Mouse (Mus musculus) liver, embryonic 14.5 days (tissue): ENCODE measurements at regions not wholly inside any gene's neighbourhood (a gene's known extent, or its start where the extent isn't known, plus 50 kb on each side); places are given as distances from the start of the nearest gene placed in this dataset.

Experiments
- CTCF ChIP-seq: IDR thresholded peaks from 2 replicates; pipeline ENCODE4 v1.5.1; 2016; ENCODE audit warnings: antibody characterized with exemption, low read depth, control low read depth
- EP300 ChIP-seq: IDR thresholded peaks from 2 replicates; pipeline ENCODE4 v1.6.1; 2016; ENCODE audit warnings: antibody characterized with exemption, low read depth

DNA sequence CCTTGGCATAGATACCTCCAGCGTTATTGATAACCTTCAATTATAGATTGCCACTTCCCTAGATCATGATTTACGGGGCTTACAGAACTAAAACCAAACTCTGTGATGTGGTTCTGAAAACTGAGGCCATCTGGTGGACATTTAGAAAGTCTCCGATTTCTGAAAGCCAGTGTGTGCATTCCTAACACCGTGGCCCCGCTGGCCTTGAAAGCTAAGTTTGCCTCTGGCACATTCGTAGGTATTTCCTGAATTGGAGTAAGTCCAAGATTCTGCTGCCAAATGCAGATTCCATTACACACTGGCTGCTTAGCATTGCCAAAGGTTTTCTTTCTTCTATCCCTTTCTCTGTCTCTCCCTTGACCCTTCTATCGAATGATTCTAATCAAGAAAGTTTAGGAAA lies 55.7 kb upstream of the Tmpo start:
- TF ChIP-seq CTCF (peak; percentile 36), EP300 (no peak)
